Mouse (Mus musculus) heart, embryonic 14.5 days (tissue): ENCODE measurements at regions not wholly inside any gene's neighbourhood (a gene's known extent, or its start where the extent isn't known, plus 50 kb on each side); places are given as distances from the start of the nearest gene placed in this dataset.

Experiments used
- ATAC-seq: fragments of 200-750 bp; cut with Nextera tagmentation; 2 replicates; pipeline ENCODE4 v1.8.0; 2017; ENCODE audit warnings: low read depth, moderate TSS enrichment; ENCODE audit not compliant: insufficient number of reproducible peaks, insufficient read depth, low FRiP score
- H3K27ac ChIP-seq, 2 experiments: fragments of 200-500 bp in 1 of 2; fragments of 300-500 bp in 1 of 2; sonication (generic) in 1 of 2; replicated peaks in 1 of 2; 2 replicates each; pipeline ENCODE4 v1.5.1; 2012 to 2014; ENCODE audit warnings: low read depth in 2 of 2, low read length in 2 of 2, control low read depth in 1 of 2, mild to moderate bottlenecking in 1 of 2, mixed read lengths in 1 of 2; ENCODE audit not compliant: control insufficient read depth in 1 of 2, insufficient read depth in 1 of 2
- H3K27me3 ChIP-seq: fragments of 300-500 bp; sonication (generic); 2 replicates; pipeline ENCODE4 v1.6.1; 2014; ENCODE audit warnings: mild to moderate bottlenecking, low read length, control low read depth; ENCODE audit not compliant: control insufficient read depth, insufficient read depth
- H3K36me3 ChIP-seq: fragments of 300-500 bp; sonication (generic); 2 replicates; pipeline ENCODE4 v1.6.1; 2014; ENCODE audit warnings: mild to moderate bottlenecking, control low read depth, low read length, mixed read lengths; ENCODE audit not compliant: control insufficient read depth, insufficient read depth
- H3K4me1 ChIP-seq, 2 experiments: fragments of 200-500 bp in 1 of 2; fragments of 300-500 bp in 1 of 2; sonication (generic) in 1 of 2; 2 replicates each; pipeline ENCODE4 v1.6.1; 2012 to 2014; ENCODE audit warnings: low read length in 2 of 2, control low read depth in 1 of 2, mixed read lengths in 1 of 2; ENCODE audit not compliant: control insufficient read depth in 2 of 2, insufficient read depth in 2 of 2
- H3K4me2 ChIP-seq: fragments of 300-500 bp; sonication (generic); 2 replicates; pipeline ENCODE4 v1.6.1; 2014; ENCODE audit warnings: mild to moderate bottlenecking, low read length
- H3K4me3 ChIP-seq, 2 experiments: fragments of 200-500 bp in 1 of 2; fragments of 300-500 bp in 1 of 2; sonication (generic) in 1 of 2; 2 replicates each; pipeline ENCODE4 v1.5.1; 2012 to 2014; ENCODE audit warnings: low read length in 2 of 2, mild to moderate bottlenecking in 2 of 2, control low read depth in 1 of 2, low read depth in 1 of 2, moderate library complexity in 1 of 2; ENCODE audit not compliant: control insufficient read depth in 1 of 2, insufficient read depth in 1 of 2
- H3K9ac ChIP-seq: fragments of 300-500 bp; sonication (generic); 2 replicates; pipeline ENCODE4 v1.6.1; 2014; ENCODE audit warnings: mild to moderate bottlenecking, low read length
- H3K9me3 ChIP-seq: fragments of 300-500 bp; sonication (generic); 2 replicates; pipeline ENCODE4 v1.6.1; 2016; ENCODE audit warnings: low read length, control low read depth; ENCODE audit not compliant: control insufficient read depth
- WGBS: fragments of 180-500 bp; shearing (Covaris S2); extraction: QIAGEN DNeasy Blood & Tissue Kit; methylation state at CpG from one replicate; pipeline ENCODE4 v1.1.7; 2014; 5-methylcytosine and 5-hydroxymethylcytosine counted together

- peaks cover 3 to 13% of the 10 kb centered on the region in 2 experiments; a peak in 2 of 4 replicates for H3K4me1 ChIP-seq
- H3K27ac ChIP-seq, result no peak overlapping the region; a peak in 1 of 4 replicates
- H3K27me3 ChIP-seq, result no peaks in the 10 kb centered on the region
- H3K9ac ChIP-seq, result no peak overlapping the region
- H3K4me3 ChIP-seq, result no peak overlapping the region
- H3K4me2 ChIP-seq, result no peak overlapping the region
- ATAC-seq, result no peak
- no peaks in the 10 kb centered on the region for H3K36me3 ChIP-seq
- no peaks in the 10 kb centered on the region for H3K9me3 ChIP-seq
- whole genome bisulfite sequencing, result 65% methylated on average over 3 of the region's 3 CpGs
These were observed 391.2 kb upstream of the Nt5c1b start for GRCm38 (mm10) chr12:9978494-9979112.

- Histone ChIP-seq H3K4me2 (no peak overlapping the region), H3K4me1 (peaks cover 3 to 13% of the 10 kb centered on the region in 2 experiments; a peak in 2 of 4 replicates), H3K9me3 (no peaks in the 10 kb centered on the region), H3K27me3 (no peaks in the 10 kb centered on the region), H3K27ac (no peak overlapping the region), H3K36me3 (no peaks in the 10 kb centered on the region), H3K4me3 (no peak overlapping the region), H3K9ac (no peak overlapping the region)
- ATAC-seq, result no peak
- WGBS, result 13% methylated on average over 1 of the region's 1 CpGs
These were observed 390.7 kb upstream of the Nt5c1b start for GRCm38 (mm10) chr12:9979113-9979507.

GRCm38 (mm10) chr12:9991305-9991704 is 378.5 kb upstream of the Nt5c1b start:
- no peak overlapping the region for H3K4me3 ChIP-seq
- ATAC-seq, result no peak
- H3K4me2 ChIP-seq, result no peak overlapping the region
- no peaks in the 10 kb centered on the region for H3K36me3 ChIP-seq
- H3K9me3 ChIP-seq, result no peaks in the 10 kb centered on the region
- no peaks in the 10 kb centered on the region for H3K27me3 ChIP-seq
- WGBS, result 93% methylated on average over 1 of the region's 1 CpGs
- no peak overlapping the region for H3K9ac ChIP-seq
- no peak overlapping the region for H3K27ac ChIP-seq
- no peaks in the 10 kb centered on the region for H3K4me1 ChIP-seq

GRCm38 (mm10) chr12:9995670-9996069 is 374.1 kb upstream of the Nt5c1b start:
- Histone ChIP-seq H3K4me1 (no peaks in the 10 kb centered on the region), H3K27me3 (no peaks in the 10 kb centered on the region), H3K9me3 (no peaks in the 10 kb centered on the region), H3K4me2 (no peak overlapping the region), H3K4me3 (no peak overlapping the region), H3K27ac (no peak overlapping the region), H3K9ac (no peak overlapping the region), H3K36me3 (no peaks in the 10 kb centered on the region)
- no peak for ATAC-seq
- WGBS, result 69% methylated on average over 3 of the region's 3 CpGs

GRCm38 (mm10) chr12:9996455-9997189 is 373.2 kb upstream of the Nt5c1b start:
- Histone ChIP-seq H3K36me3 (no peaks in the 10 kb centered on the region), H3K9me3 (no peaks in the 10 kb centered on the region), H3K27ac (no peak overlapping the region), H3K27me3 (no peaks in the 10 kb centered on the region), H3K9ac (no peak overlapping the region), H3K4me2 (no peak overlapping the region), H3K4me3 (no peak overlapping the region), H3K4me1 (no peaks in the 10 kb centered on the region)
- 68% methylated on average over 5 of the region's 5 CpGs for WGBS
- no peak for ATAC-seq

GRCm38 (mm10) chr12:9997190-9997561 is 372.6 kb upstream of the Nt5c1b start:
- H3K4me2 ChIP-seq, result no peak overlapping the region
- H3K9me3 ChIP-seq, result no peaks in the 10 kb centered on the region
- ATAC-seq, result no peak
- WGBS, result 78% methylated on average over 9 of the region's 9 CpGs
- no peaks in the 10 kb centered on the region for H3K36me3 ChIP-seq
- no peak overlapping the region for H3K27ac ChIP-seq
- no peak overlapping the region for H3K4me3 ChIP-seq
- no peaks in the 10 kb centered on the region for H3K27me3 ChIP-seq
- no peak overlapping the region for H3K9ac ChIP-seq
- H3K4me1 ChIP-seq, result no peaks in the 10 kb centered on the region

GRCm38 (mm10) chr12:9997571-9997970 is 372.2 kb upstream of the Nt5c1b start:
- ATAC-seq, result no peak
- H3K9me3 ChIP-seq, result no peaks in the 10 kb centered on the region
- H3K9ac ChIP-seq, result no peak overlapping the region
- no peak overlapping the region for H3K4me3 ChIP-seq
- no peak overlapping the region for H3K4me2 ChIP-seq
- WGBS, result 63% methylated on average over 3 of the region's 3 CpGs
- H3K4me1 ChIP-seq, result no peaks in the 10 kb centered on the region
- no peaks in the 10 kb centered on the region for H3K36me3 ChIP-seq
- no peak overlapping the region for H3K27ac ChIP-seq
- H3K27me3 ChIP-seq, result no peaks in the 10 kb centered on the region

- no peaks in the 10 kb centered on the region for H3K36me3 ChIP-seq
- H3K27ac ChIP-seq, result no peak overlapping the region
- no peak overlapping the region for H3K9ac ChIP-seq
- H3K9me3 ChIP-seq, result no peaks in the 10 kb centered on the region
- 70% methylated on average over 6 of the region's 6 CpGs for WGBS
- H3K4me3 ChIP-seq, result no peak overlapping the region
- no peaks in the 10 kb centered on the region for H3K4me1 ChIP-seq
- no peak for ATAC-seq
- no peak overlapping the region for H3K4me2 ChIP-seq
- no peaks in the 10 kb centered on the region for H3K27me3 ChIP-seq
These were observed 369.8 kb upstream of the Nt5c1b start for GRCm38 (mm10) chr12:9999933-10000332.
